Mouse (Mus musculus) testis, postnatal 14 days (tissue): ENCODE results near the gene Arhgap10.

ENCODE experiments used
- DNase-seq: peaks from one replicate; pipeline ENCODE4 v3.0.0; 2021; ENCODE audit warnings: low spot score

Arhgap10 gene

GRCm38 (mm10) chr8:77517301-77518200 is at the start of gene Arhgap10:
Arhgap10 (minus strand) TSS chr8:77517953.
- peak; percentile 79 for DNase-seq

DNA sequence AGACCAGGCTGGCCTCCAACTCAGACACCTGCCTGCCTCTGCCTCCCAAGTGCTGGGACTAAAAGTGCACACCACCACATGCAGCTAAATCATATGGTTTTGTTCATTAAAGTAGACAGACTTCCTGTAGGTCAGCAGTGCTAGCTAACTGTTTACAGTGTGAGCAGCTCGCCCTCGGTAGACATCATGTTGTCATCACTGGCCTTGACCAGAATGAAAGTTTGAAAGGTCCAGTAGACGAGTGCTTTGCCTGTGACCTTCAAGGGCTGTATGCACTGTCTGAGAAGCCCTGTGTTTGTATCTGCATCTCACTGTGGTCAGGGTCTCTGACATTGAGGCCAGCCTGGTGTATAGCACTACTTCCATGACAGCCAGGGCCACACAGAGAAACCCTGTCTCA is 43.7 kb upstream of the Arhgap10 start:
- DNase-seq: no peak

DNA sequence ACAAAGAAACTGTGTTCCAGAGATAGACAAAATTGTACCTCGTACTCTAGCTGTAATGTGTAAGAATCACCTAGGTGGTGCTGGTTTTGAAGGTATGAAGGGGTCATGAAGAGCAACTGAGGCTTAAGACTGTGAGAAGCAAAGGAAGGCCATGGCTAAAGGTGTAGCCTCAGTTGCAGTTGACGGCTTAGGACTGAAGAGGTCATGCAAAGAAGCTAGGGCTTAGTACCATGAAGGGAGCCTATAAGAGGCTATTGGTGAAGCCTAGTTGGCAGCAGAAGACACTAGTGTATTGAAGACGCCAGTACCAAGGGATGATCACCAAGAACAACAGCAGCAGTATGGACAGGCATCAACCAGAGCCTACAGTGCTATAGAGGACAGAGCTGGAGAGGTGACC is 34.7 kb upstream of the Arhgap10 start:
- no peak for DNase-seq

GRCm38 (mm10) chr8:77549881-77550580 is 32.3 kb upstream of the Arhgap10 start:
- DNase-seq: no peak

DNA sequence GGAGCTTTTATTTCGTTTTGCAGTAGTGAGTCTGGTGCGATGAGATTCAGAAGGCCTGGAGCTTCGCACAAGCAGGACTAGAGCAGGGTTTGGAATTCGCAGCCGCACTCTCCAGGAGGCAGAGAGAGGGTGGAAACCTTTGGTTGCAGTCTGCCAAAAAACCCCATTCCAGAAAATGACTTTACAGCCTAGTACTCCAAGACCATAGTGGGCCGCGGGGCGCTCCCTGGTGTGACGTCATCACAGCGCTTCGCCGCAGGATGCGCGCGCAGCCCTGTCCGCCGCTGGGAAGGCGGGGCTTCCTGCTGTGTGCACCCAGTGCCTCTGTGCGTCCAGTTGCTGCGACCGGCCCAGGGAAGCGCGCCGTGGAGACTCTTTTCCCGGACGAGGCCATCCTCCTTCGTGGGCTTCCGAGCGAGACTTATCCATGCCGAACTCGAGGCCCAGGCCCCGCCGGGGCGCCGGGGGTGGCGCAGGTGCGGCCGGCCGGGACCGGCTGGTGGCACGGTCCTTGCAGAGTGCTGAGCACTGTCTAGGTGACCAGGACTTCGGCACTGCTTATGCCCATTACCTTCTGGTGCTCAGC is 31.5 kb upstream of the Arhgap10 start, which contains the start of gene Prmt9:
Gene Prmt9 (plus strand): TSS at position 277 of the 586 bp plus-strand sequence.
- DNase-seq: peak; percentile 92

GRCm38 (mm10) chr8:77545616-77546015 is 27.9 kb upstream of the Arhgap10 start:
- no peak for DNase-seq

- DNase-seq: no peak
Measured at GRCm38 (mm10) chr8:77544428-77544827, 26.7 kb upstream of the Arhgap10 start.

DNA sequence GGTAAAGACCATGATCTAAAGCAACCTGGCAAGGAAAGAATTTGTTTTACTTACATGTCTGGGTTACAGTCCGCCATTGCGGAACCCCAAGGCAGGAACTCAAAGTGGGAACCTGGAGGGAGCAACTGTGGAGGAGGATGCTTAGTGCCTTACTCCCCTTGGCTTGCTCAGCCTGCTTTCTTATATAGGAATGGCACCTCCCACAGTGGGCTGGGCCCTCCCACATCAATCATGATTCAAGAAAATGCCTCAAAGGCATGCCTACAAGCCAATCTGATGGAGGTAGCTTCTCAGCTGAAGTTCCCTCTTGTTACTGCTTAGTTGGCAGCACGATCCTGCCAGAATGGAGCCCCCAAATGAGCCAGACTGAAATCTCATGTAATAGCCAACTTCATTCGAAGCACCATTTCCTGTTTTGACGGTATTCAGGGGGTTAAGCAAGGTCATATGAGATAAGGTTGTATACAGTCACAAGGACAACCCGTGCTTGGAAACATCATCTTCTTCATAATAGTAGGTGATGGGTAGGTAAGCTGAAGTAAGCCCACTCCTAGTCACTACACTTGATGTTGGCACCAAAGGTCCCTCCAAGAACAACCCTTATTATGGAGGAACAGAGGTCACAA is 25.5 kb upstream of the Arhgap10 start:
- DNase-seq: no peak

- no peak for DNase-seq
Measured at GRCm38 (mm10) chr8:77538256-77538655, 20.5 kb upstream of the Arhgap10 start.

DNA sequence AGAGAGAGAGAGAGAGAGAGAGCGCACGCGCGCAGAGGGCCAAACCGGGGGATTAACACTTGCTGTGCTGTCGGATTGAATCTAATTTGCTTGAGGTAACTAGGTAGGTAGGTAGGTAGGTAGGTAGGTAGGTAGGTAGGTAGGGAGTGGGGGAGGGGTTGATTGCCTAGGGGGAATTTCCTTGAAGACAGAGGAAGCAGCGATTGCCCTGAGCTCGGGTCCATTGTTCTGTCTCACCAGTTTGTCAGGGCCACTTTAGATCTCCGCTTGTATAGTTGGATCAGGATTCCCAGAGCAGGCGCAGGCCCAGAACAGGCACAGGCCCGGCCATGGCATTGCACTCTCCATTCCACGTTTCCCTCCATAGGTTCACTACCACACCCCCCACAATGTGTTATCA is 19.1 kb upstream of the Arhgap10 start:
- peak; percentile 31 for DNase-seq

DNA sequence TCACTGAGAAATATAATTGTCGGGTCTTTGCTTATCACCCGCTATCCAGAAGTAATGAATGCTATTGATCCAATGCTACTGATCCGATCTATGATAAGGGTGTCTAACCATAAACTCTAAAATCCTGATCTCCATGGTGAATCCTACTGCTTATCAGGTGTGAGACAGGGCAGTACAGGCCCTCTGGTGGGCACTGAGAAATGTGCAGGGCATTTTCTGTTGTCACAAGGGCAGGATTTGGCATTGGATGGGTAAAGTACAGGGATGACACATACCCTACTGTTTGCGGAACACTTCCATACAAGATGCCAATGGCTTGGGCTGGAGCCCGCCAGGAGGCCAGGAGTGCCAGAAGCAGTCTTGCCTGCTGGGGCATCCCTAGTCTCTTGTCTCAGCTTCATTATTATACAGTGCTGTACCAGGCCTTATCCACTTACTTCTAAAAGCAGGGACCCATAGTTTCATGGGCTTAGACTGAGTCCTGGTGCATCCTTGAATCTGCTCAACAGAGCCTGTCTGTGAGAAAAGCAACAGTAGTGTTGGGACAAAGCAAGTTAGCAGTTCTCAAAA is 17.4 kb upstream of the Arhgap10 start:
- no peak for DNase-seq

DNA sequence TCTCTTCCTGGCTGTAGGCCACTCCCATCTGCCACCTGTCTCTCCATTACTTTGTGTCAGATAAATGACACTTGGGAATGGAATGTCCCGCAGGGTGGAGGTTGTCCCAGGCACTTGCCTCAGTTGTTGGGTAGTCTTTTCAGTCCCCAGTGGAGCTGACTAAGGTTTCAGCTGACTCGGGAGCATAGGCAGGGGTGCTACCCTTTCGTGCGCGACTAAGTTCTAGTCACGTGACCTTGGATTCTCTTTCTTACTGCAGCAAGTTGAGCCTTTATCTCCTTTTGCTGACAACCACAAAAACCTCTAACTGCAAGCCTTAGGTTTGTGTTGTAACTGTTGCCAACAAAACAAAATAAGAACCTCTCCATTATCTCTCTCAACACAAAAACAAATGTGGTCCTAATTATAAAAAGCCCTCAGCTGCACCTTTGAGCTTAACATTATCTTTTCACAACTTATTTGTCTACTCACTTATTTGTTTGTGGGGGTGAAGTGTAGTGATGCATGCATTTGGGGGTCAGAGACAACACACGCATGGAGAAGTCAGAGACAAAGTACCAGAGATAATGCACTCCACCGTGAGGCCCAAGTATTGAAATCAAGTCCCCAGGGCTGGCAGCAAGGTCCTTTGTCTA is 16.7 kb upstream of the Arhgap10 start:
- DNase-seq: no peak

- DNase-seq: no peak
Measured at GRCm38 (mm10) chr8:77526130-77526529, 8.4 kb upstream of the Arhgap10 start.

DNA sequence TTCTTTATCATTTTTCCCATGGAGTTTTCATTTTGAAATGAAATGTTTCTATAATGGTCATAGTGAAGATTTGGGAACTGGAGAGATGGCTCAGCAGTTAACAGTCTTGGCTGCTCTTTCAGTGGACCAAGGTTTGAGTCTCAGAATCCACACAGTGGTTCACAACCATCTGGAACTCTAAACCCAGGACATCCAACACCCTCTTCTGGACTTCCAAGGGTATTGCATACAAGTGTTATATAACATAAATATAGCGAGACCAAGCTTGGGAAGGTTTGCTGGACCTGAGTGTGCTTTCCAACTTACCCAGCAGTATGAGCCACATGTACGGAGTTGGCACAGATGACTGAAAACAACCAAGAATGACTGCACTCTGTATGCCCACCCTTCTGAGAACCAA is 7.2 kb upstream of the Arhgap10 start:
- DNase-seq: no peak

GRCm38 (mm10) chr8:77524018-77524615 is 6.4 kb upstream of the Arhgap10 start:
- DNase-seq: no peak

- DNase-seq: no peak
Measured at GRCm38 (mm10) chr8:77522984-77523383, 5.2 kb upstream of the Arhgap10 start.

DNA sequence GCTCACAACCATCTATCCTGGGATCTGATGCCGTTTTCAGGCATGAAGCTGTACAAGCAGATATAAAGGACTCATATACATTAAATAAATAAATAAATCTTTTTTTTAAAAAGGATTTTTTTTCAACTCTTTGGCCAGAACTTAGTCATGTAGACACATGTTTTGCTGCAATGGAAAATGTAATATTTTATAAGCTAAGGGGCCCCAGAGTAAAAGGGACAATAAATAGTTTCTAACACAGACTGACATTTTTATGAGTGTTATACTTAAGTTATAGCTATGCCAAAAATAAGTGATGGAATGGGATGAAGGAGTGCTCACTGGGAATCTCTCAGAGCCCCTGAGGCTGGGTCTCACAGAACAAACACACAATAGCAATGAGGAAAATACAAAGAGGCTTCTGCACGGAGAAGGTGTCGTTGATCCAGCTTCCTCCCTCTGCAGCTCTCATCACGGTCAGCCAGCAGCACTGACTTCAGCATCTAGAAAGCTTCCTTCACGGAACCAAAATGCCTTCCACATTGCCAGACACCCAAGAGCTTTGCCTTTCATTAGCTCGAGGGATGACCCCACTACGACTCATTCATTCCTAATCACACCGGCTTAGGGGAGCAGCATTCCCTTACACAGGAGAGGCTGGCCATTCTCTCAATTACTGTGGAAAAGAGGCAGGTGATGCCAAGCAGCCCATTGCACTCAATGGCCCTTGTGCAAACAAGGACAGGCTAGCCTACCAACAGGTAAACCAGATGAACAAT is 3.5 kb upstream of the Arhgap10 start:
- DNase-seq: no peak

DNA sequence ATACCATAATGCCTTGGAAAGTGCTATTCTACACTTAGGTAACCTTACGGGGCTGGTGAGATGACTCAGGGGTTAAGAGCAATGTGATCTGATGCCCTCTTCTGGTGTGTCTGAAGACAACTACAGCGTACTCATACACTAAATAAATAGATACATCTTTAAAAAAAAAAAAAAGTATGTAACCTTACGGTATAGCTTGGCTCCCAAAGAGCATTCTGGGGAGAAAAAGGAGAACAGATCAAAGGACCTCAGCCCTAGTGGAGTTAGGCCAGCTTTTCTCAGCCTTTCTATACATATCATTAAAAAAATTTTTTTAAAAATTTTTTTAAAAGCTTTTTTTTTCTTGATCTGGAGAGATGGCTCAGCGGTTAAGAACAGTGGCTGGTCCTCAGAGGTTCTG is 2.8 kb upstream of the Arhgap10 start:
- DNase-seq: no peak

DNA sequence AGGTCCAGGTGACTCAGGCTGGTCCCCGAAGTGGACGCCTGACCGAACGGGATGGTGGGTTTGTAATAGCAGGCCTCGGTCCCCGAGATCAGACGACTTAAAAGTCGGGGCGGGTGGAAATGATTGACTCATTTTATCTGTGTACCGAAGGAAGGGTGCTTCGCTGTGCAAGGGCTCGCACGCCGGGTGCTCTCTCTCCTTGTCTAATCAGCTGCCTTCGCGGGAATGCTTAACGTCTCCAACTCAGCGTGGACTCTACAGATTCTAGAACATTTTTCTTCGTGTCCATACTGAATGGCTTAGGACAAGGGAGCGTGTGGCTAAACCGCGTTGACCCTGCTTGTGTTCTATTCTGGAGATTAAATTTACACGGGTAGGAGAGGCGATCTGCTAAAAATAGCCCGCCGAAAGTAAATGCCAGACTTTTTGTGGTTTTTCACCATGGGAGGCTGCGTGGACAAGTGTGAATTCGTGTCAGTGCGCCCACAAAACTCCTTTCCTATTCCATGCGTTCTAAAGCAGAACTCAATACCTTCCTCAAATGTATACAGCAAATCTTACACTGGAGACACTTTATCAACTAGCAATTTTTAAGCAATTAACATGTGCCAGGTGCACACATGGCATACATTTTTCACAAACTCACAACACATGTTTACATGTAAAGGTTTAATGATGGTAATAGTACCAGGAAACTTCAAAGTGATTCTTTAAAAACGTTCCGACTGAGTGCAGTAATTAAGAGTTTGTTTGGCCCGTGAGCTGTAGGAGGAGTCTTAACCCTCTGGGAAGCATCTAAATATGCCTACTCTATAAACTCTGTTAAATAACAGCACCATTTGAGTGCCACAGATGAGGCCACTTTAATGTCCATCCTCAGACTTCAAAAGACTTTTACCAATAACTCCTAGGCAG is 705 bp upstream of the Arhgap10 start:
- DNase-seq: no peak
